Mouse (Mus musculus): ENCODE data around the gene Mindy1.

DNA sequence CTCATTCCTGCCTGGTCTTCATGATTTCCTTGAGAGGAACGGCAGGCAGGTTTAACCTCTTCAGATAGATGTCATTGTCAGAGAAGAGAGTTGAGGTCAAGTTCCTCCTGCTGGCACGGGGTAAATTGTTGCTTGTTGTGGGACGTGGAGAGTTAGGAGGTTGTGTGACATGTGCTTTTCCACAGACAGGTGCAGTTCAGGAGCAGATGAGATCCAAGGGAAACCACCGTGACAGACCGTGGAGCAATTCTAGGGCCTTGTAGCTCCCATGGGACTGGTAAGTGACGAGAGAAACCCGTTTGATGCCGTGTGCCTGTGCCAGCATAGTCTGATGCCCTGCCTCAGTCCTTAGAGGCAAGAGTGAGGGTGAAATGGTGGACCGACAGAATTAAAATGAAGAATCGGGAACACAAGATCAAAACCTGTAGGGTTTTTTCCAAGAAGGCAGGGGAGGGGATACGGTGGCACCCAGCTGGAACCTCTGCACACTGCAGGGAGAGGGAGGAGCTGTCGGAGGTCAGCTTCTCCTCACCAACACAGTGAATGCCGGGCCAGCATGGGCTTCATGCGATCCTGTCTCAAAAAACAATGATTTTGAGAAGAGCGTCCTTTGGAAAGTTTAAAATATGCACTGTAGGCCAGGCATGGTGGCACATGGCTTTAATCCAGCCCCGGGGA, 47.7 kb upstream of the Mindy1 start:
- TF ChIP-seq CTCF (IDR thresholded peaks at IDR 0.05; ENCODE audit: borderline replicate concordance, insufficient read depth, low read length) (no peak), POLR2A (IDR thresholded peaks at IDR 0.05; ENCODE audit: low read depth, low read length) (no peak)

Measured in embryonic fibroblast, embryonic 13.5 days (primary cell).